ENCODE assay signal across 26 mouse cellular contexts in genomic region chr16:35783207-35783573, GRCm38 (mm10). TPM values are rescaled to one million over a fixed set of nuclear protein-coding genes. Genes with fewer than 3 reads are reported as not detected.
DNase-seq lines count a peak whose midpoint lies in the region; ATAC-seq and TF ChIP-seq lines count a peak whose summit lies in the region.
"Had no signal": no experiment of that assay in that cellular context is flagged by ENCODE, and none has a peak within 500 bp of the region (broad histone marks: within the 10 kb centered on the region; RNA-seq: fewer than 3 reads in every experiment).

No protein-coding gene starts in this region.

- no peak for TF ChIP-seq EP300 in MEL (IDR thresholded peaks at IDR 0.05; ENCODE audit: low read depth in 1 of 2, low read length in 2 of 2)

- no peak for TF ChIP-seq POLR2A in MEL (IDR thresholded peaks at IDR 0.05; ENCODE audit: control insufficient read depth in 1 of 2, insufficient read depth in 1 of 2, low read depth in 1 of 2, low read length in 2 of 2, poor library complexity in 1 of 2)

- ATAC-seq in megakaryocyte, adult 5-6 weeks (ENCODE audit: poor library complexity, severe bottlenecking): peak; percentile 56
- ATAC-seq in erythroid progenitor cell, adult 5-6 weeks (replicated peaks; ENCODE audit: low FRiP score, poor library complexity, severe bottlenecking): no peak
- ATAC-seq: CD4-positive, CD25-positive, alpha-beta regulatory T cell, adult 4 months; forebrain, embryonic 13.5 days; forebrain, embryonic 15.5 days; forebrain, postnatal 0 days had no signal

- peak; percentile 55 for DNase-seq in A20 (ENCODE audit: low read depth, low spot score)
- peak; percentile 22 for DNase-seq in MEL (ENCODE audit: low read depth, low spot score)
- DNase-seq in thymus, postnatal 25 days: no peak
- no peak for DNase-seq in ovary, postnatal 14 days (ENCODE audit: low spot score)
- DNase-seq: adrenal gland, adult 2 months; adrenal gland, postnatal 10 days; adrenal gland, postnatal 25 days; B cell, adult 2 months; cerebellum, adult 11 months; cerebellum, adult 18-20 months; cerebellum, adult 8-10 months; cerebellum, adult 9-11 months; cerebellum, postnatal 14 days; cerebellum, postnatal 36 days; embryo, embryonic 11 days; forebrain, postnatal 0 days had no signal

- H3K36me3 ChIP-seq in MEL (ENCODE audit: control insufficient read depth in 1 of 2, insufficient read depth in 2 of 2, low read length in 2 of 2): peaks cover 0 to 17% of the 10 kb centered on the region in 2 experiments; a peak in 2 of 4 replicates
- H3K36me3 ChIP-seq: embryonic facial prominence, embryonic 15.5 days had no signal

- H3K27ac ChIP-seq in MEL (ENCODE audit: control insufficient read depth, low read depth, low read length): no peak overlapping the region
- H3K27ac ChIP-seq: embryonic facial prominence, embryonic 13.5 days; embryonic facial prominence, embryonic 15.5 days; forebrain, embryonic 13.5 days; forebrain, embryonic 15.5 days had no signal

- no peaks in the 10 kb centered on the region for H3K9me3 ChIP-seq in MEL (replicated peaks; ENCODE audit: insufficient read depth, low read length)
- H3K9me3 ChIP-seq: embryonic facial prominence, embryonic 13.5 days; embryonic facial prominence, embryonic 15.5 days; forebrain, embryonic 13.5 days; forebrain, embryonic 15.5 days; G1E had no signal

- no peaks in the 10 kb centered on the region for H3K27me3 ChIP-seq in MEL (ENCODE audit: control insufficient read depth in 1 of 2, insufficient read depth in 2 of 2, low read length in 2 of 2)
- H3K27me3 ChIP-seq: CH12.LX; embryonic facial prominence, embryonic 13.5 days; embryonic facial prominence, embryonic 15.5 days; forebrain, embryonic 13.5 days; forebrain, embryonic 15.5 days had no signal

- no peak overlapping the region for H3K4me3 ChIP-seq in MEL (ENCODE audit: control insufficient read depth in 1 of 2, insufficient read depth in 1 of 2, low read depth in 2 of 2, low read length in 2 of 2)
- H3K4me3 ChIP-seq: embryonic facial prominence, embryonic 13.5 days; embryonic facial prominence, embryonic 15.5 days; erythroblast, embryonic 14.5 days; forebrain, embryonic 13.5 days; forebrain, embryonic 15.5 days had no signal

- H3K4me1 ChIP-seq in MEL (ENCODE audit: control insufficient read depth in 1 of 2, insufficient read depth in 2 of 2, low read length in 2 of 2): peaks cover 0 to 11% of the 10 kb centered on the region in 2 experiments; a peak in 3 of 4 replicates
- H3K4me1 ChIP-seq: embryonic facial prominence, embryonic 13.5 days; embryonic facial prominence, embryonic 15.5 days had no signal

- H3K9ac ChIP-seq in MEL (ENCODE audit: control insufficient read depth, low read depth, low read length, poor library complexity, severe bottlenecking): no peak overlapping the region
- H3K9ac ChIP-seq: embryonic facial prominence, embryonic 13.5 days; embryonic facial prominence, embryonic 15.5 days; forebrain, embryonic 13.5 days; forebrain, embryonic 15.5 days; forebrain, postnatal 0 days had no signal

- TF ChIP-seq RAD21 in MEL (IDR thresholded peaks at IDR 0.05; ENCODE audit: low read depth, low read length): no peak

- H3K79me2 ChIP-seq in MEL (ENCODE audit: control insufficient read depth, insufficient read depth, low read length, poor library complexity): peaks cover 2% of the 10 kb centered on the region; the same call in 1 of the 2 replicates

- TF ChIP-seq CTCF in MEL (IDR thresholded peaks at IDR 0.05 in 2 of 3, conservative IDR thresholded peaks at IDR 0.05 in 1 of 3; ENCODE audit: control insufficient read depth in 1 of 3, insufficient read depth in 1 of 3, low read depth in 2 of 3, low read length in 3 of 3, poor library complexity in 1 of 3, severe bottlenecking in 1 of 3): no peak

TF ChIP-seq in MEL, 35 proteins besides CTCF, POLR2A, EP300 and RAD21:
- TF ChIP-seq MYC (IDR thresholded peaks at IDR 0.05; ENCODE audit: low read depth, low read length) (no peak), NRF1 (IDR thresholded peaks at IDR 0.05; ENCODE audit: insufficient read depth, low read depth, low read length, poor library complexity, severe bottlenecking) (no peak), BHLHE40 (IDR thresholded peaks at IDR 0.05; ENCODE audit: borderline replicate concordance, low read depth, low read length) (no peak), MAZ (IDR thresholded peaks at IDR 0.05; ENCODE audit: low read depth, low read length) (no peak), ZNF384 (IDR thresholded peaks at IDR 0.05; ENCODE audit: low read depth, low read length) (0 out of 2 replicates have a peak, but pooled peaks have one; percentile 44), MXI1 (IDR thresholded peaks at IDR 0.05; ENCODE audit: low read depth, low read length) (no peak), MEF2A (IDR thresholded peaks at IDR 0.05; ENCODE audit: extremely low read depth, insufficient replicate concordance, low read depth, low read length, poor library complexity, severe bottlenecking) (no peak), KAT2A (conservative IDR thresholded peaks at IDR 0.05; ENCODE audit: low read depth, low read length) (no peak), TBP (IDR thresholded peaks at IDR 0.05; ENCODE audit: low read depth, low read length) (no peak), CHD1 (IDR thresholded peaks at IDR 0.05; ENCODE audit: low read depth, low read length) (no peak), ELF1 (IDR thresholded peaks at IDR 0.05; ENCODE audit: low read depth, low read length) (no peak), ZMIZ1 (IDR thresholded peaks at IDR 0.05; ENCODE audit: low read depth, low read length) (no peak), GATA1 (IDR thresholded peaks at IDR 0.05; ENCODE audit: low read depth, low read length) (0 out of 2 replicates have a peak, but pooled peaks have one; percentile 8), GABPA (IDR thresholded peaks at IDR 0.05; ENCODE audit: low read depth, low read length) (no peak), ZC3H11A (IDR thresholded peaks at IDR 0.05; ENCODE audit: low read depth, low read length) (no peak), NELFE (IDR thresholded peaks at IDR 0.05; ENCODE audit: low read depth, low read length) (no peak), ZKSCAN1 (IDR thresholded peaks at IDR 0.05; ENCODE audit: low read depth, low read length) (no peak), E2F4 (IDR thresholded peaks at IDR 0.05; ENCODE audit: borderline replicate concordance, low read depth, low read length) (no peak)
TF ChIP-seq in MEL: peak in this region for 2.

RNA-seq across cellular contexts. Expression of gene Hspbap1, which starts 13.0 kb away (rescaled TPM):
- total RNA-seq in MEL (2012; rRNA removed): 7.2 and 9.6 TPM in 2 replicates
- 1 to 10 TPM in 1 of 2 experiments, not detected in 1; 9.6 TPM for polyA plus RNA-seq in MEL (2012; ENCODE audit: insufficient read depth in 1 of 2, insufficient read length in 2 of 2, low read depth in 1 of 2, low replicate concordance in 2 of 2, missing spikeins in 1 of 2)
- 6.6 and 7.3 TPM in 2 replicates for total RNA-seq in megakaryocyte, adult 5-6 weeks (2015)
- 6.1 and 6.7 TPM in 2 replicates for total RNA-seq in megakaryocyte, adult 5-6 weeks (2017)
- 18.0 and 28.8 TPM in 2 replicates for total RNA-seq in erythroid progenitor cell, adult 5-6 weeks (2015; ENCODE audit: low replicate concordance)
- 12.9 and 24.9 TPM in 2 replicates for total RNA-seq in erythroid progenitor cell, adult 5-6 weeks (2017; ENCODE audit: low replicate concordance)

RNA-seq across cellular contexts. Expression of gene Dirc2, which starts 14.0 kb away (rescaled TPM):
- total RNA-seq in MEL (2012; rRNA removed): 1.6 and 2.1 TPM in 2 replicates
- polyA plus RNA-seq in MEL (2012; ENCODE audit: insufficient read depth in 1 of 2, insufficient read length in 2 of 2, low read depth in 1 of 2, low replicate concordance in 2 of 2, missing spikeins in 1 of 2): 1 to 10 TPM in 1 of 2 experiments, not detected in 1; 4.1 TPM
- total RNA-seq in megakaryocyte, adult 5-6 weeks (2015): 17.8 and 23.2 TPM in 2 replicates
- total RNA-seq in megakaryocyte, adult 5-6 weeks (2017): 13.0 and 14.1 TPM in 2 replicates
- 4.6 and 9.4 TPM in 2 replicates for total RNA-seq in erythroid progenitor cell, adult 5-6 weeks (2015; ENCODE audit: low replicate concordance)
- 8.1 and 11.3 TPM in 2 replicates for total RNA-seq in erythroid progenitor cell, adult 5-6 weeks (2017; ENCODE audit: low replicate concordance)

Comparison
In these comparisons a context has a peak if more than half of its experiments do, and no peak if none do; other contexts are left out.
1. DNase-seq: peak in A20 (single experiment) and MEL (single experiment); none in thymus, postnatal 25 days (single experiment) and ovary, postnatal 14 days (single experiment).